Mouse (Mus musculus) stomach, embryonic 16.5 days (tissue): Measurements from ENCODE around the gene Klk14. TPM values are rescaled to one million over a fixed set of nuclear protein-coding genes. Genes with fewer than 3 reads are reported as not detected.

ENCODE experiments used
- ATAC-seq: fragments of 200-750 bp; cut with Nextera tagmentation; 2 replicates; pipeline ENCODE4 v1.8.0; 2017; ENCODE audit warnings: moderate number of reproducible peaks, moderate TSS enrichment; ENCODE audit not compliant: insufficient read depth, low FRiP score
- H3K27ac ChIP-seq: fragments of 300-500 bp; sonication (generic); 2 replicates; pipeline ENCODE4 v1.5.1; 2014; ENCODE audit warnings: low read length
- H3K27me3 ChIP-seq: fragments of 300-500 bp; sonication (generic); 2 replicates; pipeline ENCODE4 v1.6.1; 2014; ENCODE audit warnings: low read length, control low read depth, mixed read lengths; ENCODE audit not compliant: control insufficient read depth, insufficient read depth
- H3K36me3 ChIP-seq: fragments of 300-500 bp; sonication (generic); 2 replicates; pipeline ENCODE4 v1.6.1; 2014; ENCODE audit warnings: low read length; ENCODE audit not compliant: control insufficient read depth, insufficient read depth
- H3K4me1 ChIP-seq: fragments of 300-500 bp; sonication (generic); 2 replicates; pipeline ENCODE4 v1.6.1; 2014; ENCODE audit warnings: low read length, control low read depth, mixed read lengths; ENCODE audit not compliant: control insufficient read depth, insufficient read depth
- H3K4me2 ChIP-seq: fragments of 300-500 bp; sonication (generic); 2 replicates; pipeline ENCODE4 v1.6.1; 2014; ENCODE audit warnings: low read depth, low read length, mixed read lengths
- H3K4me3 ChIP-seq: fragments of 300-500 bp; sonication (generic); replicated peaks from 2 replicates; pipeline ENCODE4 v1.5.1; 2014; ENCODE audit warnings: mild to moderate bottlenecking, low read length
- H3K9ac ChIP-seq: fragments of 300-500 bp; sonication (generic); 2 replicates; pipeline ENCODE4 v1.6.1; 2014; ENCODE audit warnings: low read length
- H3K9me3 ChIP-seq: fragments of 300-500 bp; sonication (generic); replicated peaks from 2 replicates; pipeline ENCODE4 v1.6.1; 2016; ENCODE audit warnings: low read length, control low read depth; ENCODE audit not compliant: control insufficient read depth
- WGBS: fragments of 180-500 bp; shearing (Covaris S2); extraction: QIAGEN DNeasy Blood & Tissue Kit; methylation state at CpG from one replicate; pipeline ENCODE4 v1.1.7; 2014; 5-methylcytosine and 5-hydroxymethylcytosine counted together
- polyA plus RNA-seq: library from polyadenylated mRNA; unstranded; fragments of >200 nt; fragmentation: Nextera tagmentation; extraction: Ambion mirVana; gene quantifications from 2 replicates; pipeline ENCODE4 v1.2.1, GENCODE M21; 2015

Gene Klk14
- polyA plus RNA-seq, 1 experiment from 2014 or later, result 0.28 TPM

DNA sequence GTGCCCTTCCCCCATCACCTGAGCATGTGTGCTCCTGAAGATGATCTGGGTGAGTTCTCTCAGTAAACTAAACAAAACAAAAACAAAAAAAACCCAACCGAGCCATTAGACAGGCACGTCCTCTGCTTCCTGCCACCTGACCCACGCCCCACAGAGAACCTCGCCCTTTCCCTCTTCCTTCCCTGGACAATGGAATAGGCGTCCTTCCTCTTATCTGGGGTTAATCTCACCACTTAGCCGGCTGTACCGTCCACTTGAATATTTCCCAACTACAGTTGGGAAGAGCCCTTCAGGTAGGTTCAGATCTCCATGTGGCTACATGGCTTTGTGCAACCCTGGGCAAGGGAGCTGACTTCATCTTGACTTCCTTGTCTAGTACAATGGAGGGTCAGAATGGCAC lies 5.1 kb upstream of the Klk14 start:
- Histone ChIP-seq H3K36me3 (no peaks in the 10 kb centered on the region), H3K27ac (no peak overlapping the region), H3K4me1 (no peaks in the 10 kb centered on the region), H3K9ac (no peak overlapping the region), H3K4me3 (no peak overlapping the region), H3K4me2 (no peak overlapping the region), H3K27me3 (no peaks in the 10 kb centered on the region), H3K9me3 (no peaks in the 10 kb centered on the region)
- WGBS, result 45% methylated on average over 7 of the region's 7 CpGs
- no peak; the same call in 1 of the 2 replicates for ATAC-seq

- Histone ChIP-seq H3K4me1 (no peaks in the 10 kb centered on the region), H3K36me3 (no peaks in the 10 kb centered on the region), H3K9ac (no peak overlapping the region), H3K9me3 (no peaks in the 10 kb centered on the region), H3K4me3 (no peak overlapping the region), H3K27me3 (no peaks in the 10 kb centered on the region), H3K4me2 (no peak overlapping the region), H3K27ac (peak overlapping the region; percentile 36)
- 76% methylated on average over 3 of the region's 3 CpGs for WGBS
- ATAC-seq, result no peak
Observed at GRCm38 (mm10) chr7:43710031-43710430, 19.8 kb downstream of the Klk14 start.

GRCm38 (mm10) chr7:43712267-43712666 lies 22.0 kb downstream of the Klk14 start, which contains the start of gene Klk13:
TSS of gene Klk13 (plus strand) at chr7:43712567.
- Histone ChIP-seq H3K4me3 (no peak within 1 kb of the TSS; the same call in 1 of the 2 replicates), H3K9me3 (no peaks in the 10 kb centered on the region), H3K36me3 (no peaks in the 10 kb centered on the region), H3K27ac (no peak within 1 kb of the TSS), H3K4me1 (no peaks in the 10 kb centered on the region), H3K9ac (no peak within 1 kb of the TSS; the same call in 1 of the 2 replicates), H3K27me3 (no peaks in the 10 kb centered on the region), H3K4me2 (peak within 1 kb of the TSS; percentile 19; the same call in 1 of the 2 replicates)
- ATAC-seq, result no peak
- 57% methylated on average over 4 of the region's 4 CpGs for WGBS

- no peak overlapping the region for H3K27ac ChIP-seq
- no peak overlapping the region; the same call in 1 of the 2 replicates for H3K4me3 ChIP-seq
- no peaks in the 10 kb centered on the region for H3K36me3 ChIP-seq
- H3K9ac ChIP-seq, result no peak overlapping the region; the same call in 1 of the 2 replicates
- peak overlapping the region; percentile 19; the same call in 1 of the 2 replicates for H3K4me2 ChIP-seq
- no peaks in the 10 kb centered on the region for H3K27me3 ChIP-seq
- WGBS, result 13% methylated on average over 9 of the region's 9 CpGs
- H3K9me3 ChIP-seq, result no peaks in the 10 kb centered on the region
- no peaks in the 10 kb centered on the region for H3K4me1 ChIP-seq
- ATAC-seq, result no peak
Observed at GRCm38 (mm10) chr7:43712917-43713316, 22.7 kb downstream of the Klk14 start.

DNA sequence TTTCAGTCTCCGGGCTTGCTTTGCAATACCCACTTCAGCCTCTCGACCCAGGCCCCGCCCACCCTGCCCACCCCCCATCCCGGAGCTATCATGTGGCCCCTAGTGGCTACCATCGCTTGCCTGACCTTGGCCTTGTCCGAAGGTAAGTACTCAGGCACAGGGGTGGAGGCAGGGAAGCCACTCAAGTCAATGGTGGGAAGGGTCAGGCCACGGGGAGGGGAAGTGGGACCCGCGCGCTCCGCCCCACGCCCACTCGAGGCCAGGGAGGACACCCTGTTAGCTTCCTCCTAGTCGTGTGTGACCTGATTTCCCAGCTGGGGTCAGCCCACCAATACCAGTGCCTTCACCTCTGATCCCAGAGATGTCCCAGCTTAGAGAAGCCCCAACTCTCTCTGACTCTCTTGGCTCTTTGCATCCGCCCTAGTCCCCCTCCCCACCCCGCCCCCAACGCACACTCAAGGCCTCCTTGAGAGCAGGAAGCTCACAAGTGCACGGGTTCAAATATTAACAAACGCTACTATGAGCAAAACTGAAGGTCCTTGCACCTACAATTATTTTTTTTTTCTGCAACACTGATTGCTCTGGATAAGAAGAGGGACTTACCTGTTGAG lies 23.6 kb downstream of the Klk14 start:
- WGBS, result 9% methylated on average over 19 of the region's 19 CpGs
- Histone ChIP-seq H3K27ac (no peak overlapping the region), H3K9ac (no peak overlapping the region), H3K4me3 (no peak overlapping the region), H3K9me3 (no peaks in the 10 kb centered on the region), H3K27me3 (no peaks in the 10 kb centered on the region), H3K4me1 (no peaks in the 10 kb centered on the region), H3K4me2 (peak overlapping the region; percentile 19; the same call in 1 of the 2 replicates), H3K36me3 (no peaks in the 10 kb centered on the region)
- no peak for ATAC-seq

Other genes with a start within 250 kb of the Klk14 start
- not detected in 2 replicates for gene Cldnd2, start 249.6 kb upstream of the Klk14 start, polyA plus RNA-seq
- 365 and 382 TPM in 2 replicates for gene Etfb, start 246.3 kb upstream of the Klk14 start, polyA plus RNA-seq
- 0.62 TPM in 1 of 2 replicates, not detected in the other for gene Gm45233, start 246.3 kb upstream of the Klk14 start, polyA plus RNA-seq
- gene Vsig10l, start 227.3 kb upstream of the Klk14 start, polyA plus RNA-seq, result 17.7 and 28.7 TPM in 2 replicates
- 0.30 and 0.39 TPM in 2 replicates for gene Iglon5, start 200.3 kb upstream of the Klk14 start, polyA plus RNA-seq
- not detected in 2 replicates for gene 4931406B18Rik, start 184.5 kb upstream of the Klk14 start, polyA plus RNA-seq
- 3.0 and 3.7 TPM in 2 replicates for gene Cd33, start 146.0 kb upstream of the Klk14 start, polyA plus RNA-seq
- gene Zfp658, start 128.2 kb upstream of the Klk14 start, polyA plus RNA-seq, result 3.5 and 3.6 TPM in 2 replicates
- gene Zfp719, start 110.8 kb upstream of the Klk14 start, polyA plus RNA-seq, result 11.3 and 12.9 TPM in 2 replicates
- not detected in 2 replicates for gene Zfp819, start 83.2 kb upstream of the Klk14 start, polyA plus RNA-seq
- gene Ceacam18, start 55.7 kb upstream of the Klk14 start, polyA plus RNA-seq, result 1.0 and 1.4 TPM in 2 replicates
- gene Siglece, start 30.3 kb upstream of the Klk14 start, polyA plus RNA-seq, result 2.2 and 2.6 TPM in 2 replicates
- 11.7 and 12.2 TPM in 2 replicates for gene Ctu1, start 18.4 kb upstream of the Klk14 start, polyA plus RNA-seq
- gene Klk13, start 22.1 kb downstream of the Klk14 start, polyA plus RNA-seq, result 17.6 and 46.1 TPM in 2 replicates
- 7.3 and 16.2 TPM in 2 replicates for gene Klk12, start 78.5 kb downstream of the Klk14 start, polyA plus RNA-seq
- gene Klk11, start 84.2 kb downstream of the Klk14 start, polyA plus RNA-seq, result 25.3 and 37.4 TPM in 2 replicates
- gene Klk10, start 90.6 kb downstream of the Klk14 start, polyA plus RNA-seq, result 42.4 and 129 TPM in 2 replicates
- 2.7 and 5.3 TPM in 2 replicates for gene Klk9, start 101.5 kb downstream of the Klk14 start, polyA plus RNA-seq
- gene Klk8, start 107.2 kb downstream of the Klk14 start, polyA plus RNA-seq, result 31.0 and 55.1 TPM in 2 replicates
- 0.22 and 0.66 TPM in 2 replicates for gene Klk7, start 120.9 kb downstream of the Klk14 start, polyA plus RNA-seq
- gene Klk6, start 134.1 kb downstream of the Klk14 start, polyA plus RNA-seq, result 0.30 and 0.42 TPM in 2 replicates
- 0.10 TPM in 1 of 2 replicates, not detected in the other for gene Klk5, start 151.6 kb downstream of the Klk14 start, polyA plus RNA-seq
- gene Klk4, start 190.7 kb downstream of the Klk14 start, polyA plus RNA-seq, result 0.18 TPM in 1 of 2 replicates, not detected in the other
- not detected in 2 replicates for gene Klk15, start 243.3 kb downstream of the Klk14 start, polyA plus RNA-seq